Mouse (Mus musculus) kidney, postnatal 0 days (tissue): ENCODE measurements around the gene Pard3. TPM values are rescaled to one million over a fixed set of nuclear protein-coding genes. Genes with fewer than 3 reads are reported as not detected.

Source experiments
- ATAC-seq: fragments of 200-750 bp; cut with Nextera tagmentation; replicated peaks from 2 replicates; pipeline ENCODE4 v1.8.0; 2017; ENCODE audit warnings: low read depth, moderate number of reproducible peaks, moderate TSS enrichment, moderate library complexity; ENCODE audit not compliant: low FRiP score
- DNase-seq: peaks from one replicate; pipeline ENCODE4 v3.0.0-alpha.2; 2016; ENCODE audit warnings: low spot score
- H3K27ac ChIP-seq: fragments of 300-500 bp; sonication (generic); 2 replicates; pipeline ENCODE4 v1.5.1; 2014; ENCODE audit warnings: mild to moderate bottlenecking
- H3K27me3 ChIP-seq: fragments of 300-500 bp; sonication (generic); 2 replicates; pipeline ENCODE4 v1.6.1; 2014; ENCODE audit warnings: low read length, mixed read lengths; ENCODE audit not compliant: insufficient read depth
- H3K36me3 ChIP-seq: fragments of 300-500 bp; sonication (generic); 2 replicates; pipeline ENCODE4 v1.6.1; 2014; ENCODE audit warnings: low read length, mixed read lengths; ENCODE audit not compliant: insufficient read depth
- H3K4me1 ChIP-seq: fragments of 300-500 bp; sonication (generic); replicated peaks from 2 replicates; pipeline ENCODE4 v1.6.1; 2014; ENCODE audit warnings: antibody characterized with exemption, low read length, mixed read lengths; ENCODE audit not compliant: insufficient read depth
- H3K4me2 ChIP-seq: fragments of 300-500 bp; sonication (generic); 2 replicates; pipeline ENCODE4 v1.6.1; 2014; ENCODE audit warnings: mild to moderate bottlenecking, low read length, moderate library complexity, mixed read lengths
- H3K4me3 ChIP-seq: fragments of 300-500 bp; sonication (generic); replicated peaks from 2 replicates; pipeline ENCODE4 v1.5.1; 2014; ENCODE audit warnings: low read depth, low read length
- H3K9ac ChIP-seq: fragments of 300-500 bp; sonication (generic); 2 replicates; pipeline ENCODE4 v1.6.1; 2014; ENCODE audit warnings: low read depth, low read length
- H3K9me3 ChIP-seq: fragments of 300-500 bp; sonication (generic); replicated peaks from 2 replicates; pipeline ENCODE4 v1.6.1; 2016; ENCODE audit warnings: low read length, inconsistent platforms, mixed read lengths
- CTCF ChIP-seq: IDR thresholded peaks from 2 replicates; pipeline ENCODE4 v1.5.1; 2016; ENCODE audit warnings: antibody characterized with exemption, low read depth, mild to moderate bottlenecking, moderate library complexity
- WGBS: fragments of 180-500 bp; shearing (Covaris S2); extraction: QIAGEN DNeasy Blood & Tissue Kit; methylation state at CpG from one replicate; pipeline ENCODE4 v1.1.7; 2014; 5-methylcytosine and 5-hydroxymethylcytosine counted together
- polyA plus RNA-seq: library from polyadenylated mRNA; unstranded; fragments of >200 nt; fragmentation: Nextera tagmentation; extraction: Ambion mirVana; gene quantifications from 2 replicates; pipeline ENCODE4 v1.2.1, GENCODE M21; 2015

Gene Pard3
- polyA plus RNA-seq, 1 experiment from 2014 or later, result 23.1 TPM

GRCm38 (mm10) chr8:127318377-127319159 lies 254.9 kb downstream of the Pard3 start:
- DNase-seq, result no peak
- Histone ChIP-seq H3K4me2 (no peak overlapping the region), H3K36me3 (no peaks in the 10 kb centered on the region), H3K9me3 (no peaks in the 10 kb centered on the region), H3K4me3 (no peak overlapping the region), H3K9ac (no peak overlapping the region), H3K27ac (no peak overlapping the region), H3K27me3 (no peaks in the 10 kb centered on the region), H3K4me1 (no peaks in the 10 kb centered on the region)
- WGBS, result 68% methylated on average over 7 of the region's 7 CpGs
- TF ChIP-seq CTCF, result no peak
- no peak for ATAC-seq

DNA sequence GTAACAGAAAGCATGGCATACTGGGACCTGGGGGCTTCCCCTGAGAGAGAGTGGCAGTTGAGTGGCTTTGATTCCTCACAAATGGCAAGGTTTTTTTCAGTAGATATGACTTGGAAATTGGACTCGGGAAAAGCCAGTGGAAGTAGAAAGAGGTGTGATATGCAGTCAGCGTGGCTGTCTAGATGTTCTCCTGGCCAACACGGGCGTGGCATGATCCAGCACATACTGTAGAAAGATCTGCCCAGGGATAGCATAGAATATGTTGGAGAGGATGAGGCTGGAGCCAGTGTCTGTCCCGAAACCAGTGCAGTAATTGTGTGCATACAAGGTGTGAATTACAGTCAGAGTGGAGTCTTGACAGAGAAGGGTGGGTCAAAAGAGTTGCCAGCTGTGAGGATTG lies 257.2 kb downstream of the Pard3 start:
- no peaks in the 10 kb centered on the region for H3K36me3 ChIP-seq
- 95% methylated on average over 5 of the region's 5 CpGs for WGBS
- no peak overlapping the region for H3K4me3 ChIP-seq
- no peak for TF ChIP-seq CTCF
- H3K4me1 ChIP-seq, result no peaks in the 10 kb centered on the region
- H3K9ac ChIP-seq, result no peak overlapping the region
- DNase-seq (no peak), ATAC-seq (no peak)
- no peaks in the 10 kb centered on the region for H3K9me3 ChIP-seq
- no peaks in the 10 kb centered on the region for H3K27me3 ChIP-seq
- H3K27ac ChIP-seq, result no peak overlapping the region
- H3K4me2 ChIP-seq, result no peak overlapping the region

- H3K27me3 ChIP-seq, result no peaks in the 10 kb centered on the region
- H3K36me3 ChIP-seq, result no peaks in the 10 kb centered on the region
- H3K9me3 ChIP-seq, result no peaks in the 10 kb centered on the region
- H3K4me3 ChIP-seq, result no peak overlapping the region
- 93% methylated on average over 10 of the region's 10 CpGs for WGBS
- no peak overlapping the region for H3K4me2 ChIP-seq
- ATAC-seq (no peak), DNase-seq (no peak)
- TF ChIP-seq CTCF, result no peak
- no peaks in the 10 kb centered on the region for H3K4me1 ChIP-seq
- H3K27ac ChIP-seq, result no peak overlapping the region
- H3K9ac ChIP-seq, result no peak overlapping the region
These were observed 260.1 kb downstream of the Pard3 start for GRCm38 (mm10) chr8:127323583-127324360.

- TF ChIP-seq CTCF, result no peak
- Histone ChIP-seq H3K4me3 (no peak overlapping the region), H3K27ac (no peak overlapping the region), H3K4me2 (no peak overlapping the region), H3K4me1 (no peaks in the 10 kb centered on the region), H3K9ac (no peak overlapping the region), H3K36me3 (no peaks in the 10 kb centered on the region), H3K9me3 (no peaks in the 10 kb centered on the region), H3K27me3 (no peaks in the 10 kb centered on the region)
- 58% methylated on average over 3 of the region's 3 CpGs for WGBS
- peak; percentile 52 for DNase-seq
- ATAC-seq, result no peak; the same call in 1 of the 2 replicates
These were observed 261.3 kb downstream of the Pard3 start for GRCm38 (mm10) chr8:127324836-127325570.

- WGBS, result 57% methylated on average over 5 of the region's 5 CpGs
- DNase-seq, result no peak
These were observed 262.1 kb downstream of the Pard3 start for GRCm38 (mm10) chr8:127325749-127326148.

More at GRCm38 (mm10) chr8:127325749-127326148, 262.1 kb downstream of the Pard3 start:
- H3K36me3 ChIP-seq, result no peaks in the 10 kb centered on the region
- H3K9ac ChIP-seq, result no peak overlapping the region
- H3K9me3 ChIP-seq, result no peaks in the 10 kb centered on the region
- ATAC-seq, result no peak
- H3K4me3 ChIP-seq, result no peak overlapping the region
- no peak overlapping the region for H3K27ac ChIP-seq
- H3K4me1 ChIP-seq, result no peaks in the 10 kb centered on the region
- no peak for TF ChIP-seq CTCF
- no peak overlapping the region for H3K4me2 ChIP-seq
- no peaks in the 10 kb centered on the region for H3K27me3 ChIP-seq
